Mouse (Mus musculus): ENCODE measurements at regions not wholly inside any gene's neighbourhood (a gene's known extent, or its start where the extent isn't known, plus 50 kb on each side); places are given as distances from the start of the nearest gene placed in this dataset.

DNA sequence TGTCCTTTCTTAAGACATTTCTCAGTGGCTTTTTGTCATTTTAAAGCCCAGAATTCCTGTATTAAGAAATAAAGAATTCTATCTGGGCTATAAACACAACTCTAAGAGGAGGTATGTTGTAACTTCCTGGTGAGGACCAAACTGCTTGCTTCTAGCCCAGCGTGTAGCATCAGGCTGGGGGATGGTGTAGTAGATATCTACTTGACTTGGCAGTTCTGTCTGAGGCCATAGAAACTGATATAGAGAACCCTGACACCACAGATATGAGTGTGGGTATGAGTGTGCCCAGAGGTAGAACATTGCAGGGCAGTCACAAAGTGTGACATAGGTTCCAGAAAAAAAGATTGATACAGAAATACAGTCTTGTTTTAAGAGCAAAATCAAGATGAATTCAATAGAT is 83.9 kb upstream of the Pum3 start:
- H3K9me3 ChIP-seq (replicated peaks; ENCODE audit: low read length): no peaks in the 10 kb centered on the region
- no peak for TF ChIP-seq GABPA (IDR thresholded peaks at IDR 0.05; ENCODE audit: insufficient replicate concordance, low read depth, low read length)
- TF ChIP-seq MEF2A (IDR thresholded peaks at IDR 0.05; ENCODE audit: borderline replicate concordance, low read depth, low read length): no peak
- TF ChIP-seq TCF12 (IDR thresholded peaks at IDR 0.05; ENCODE audit: low read depth, low read length): no peak
- TF ChIP-seq EP300 (IDR thresholded peaks at IDR 0.05; ENCODE audit: low read length): no peak
- no peak for TF ChIP-seq UBTF (IDR thresholded peaks at IDR 0.05; ENCODE audit: low read depth, low read length)
- no peak overlapping the region for H3K27ac ChIP-seq (ENCODE audit: insufficient read depth, low read depth)
- dilution Hi-C loops (cut with MboI; ENCODE audit: extremely low pct_ligation_motif_present, extremely low pct_unique_long_range_greater_than_20kb, low sequenced_read_pairs): no loop called here
- 0 out of 4 replicates have a peak, but pooled peaks cover 2 to 7% of the 10 kb centered on the region in 2 experiments for H3K4me1 ChIP-seq (ENCODE audit: control insufficient read depth in 1 of 2, insufficient read depth in 2 of 2)
- in situ Hi-C loops (cut with MboI; ENCODE audit: low pct_ligation_motif_present, low pct_unique_long_range_greater_than_20kb, low sequenced_read_pairs): no loop called here
- no peaks in the 10 kb centered on the region for H3K27me3 ChIP-seq (replicated peaks)
- no peaks in the 10 kb centered on the region for H3K79me2 ChIP-seq (replicated peaks; ENCODE audit: control insufficient read depth, extremely low read depth, insufficient read depth, poor library complexity, severe bottlenecking)
- H3K36me3 ChIP-seq (replicated peaks in 1 of 2; ENCODE audit: control insufficient read depth in 1 of 2, insufficient read depth in 1 of 2, low read length in 1 of 2): no peaks in the 10 kb centered on the region
- DNase-seq (ENCODE audit: extremely low read depth): no peak
- no peak overlapping the region for H3K9ac ChIP-seq (ENCODE audit: insufficient read depth, low read depth)
- H3K4me3 ChIP-seq (replicated peaks in 1 of 3; ENCODE audit: low read depth in 2 of 3, low read length in 2 of 3, poor library complexity in 1 of 3): no peak overlapping the region
- H3K4me2 ChIP-seq (ENCODE audit: insufficient read depth, low read depth, poor library complexity, severe bottlenecking): no peak overlapping the region

DNA sequence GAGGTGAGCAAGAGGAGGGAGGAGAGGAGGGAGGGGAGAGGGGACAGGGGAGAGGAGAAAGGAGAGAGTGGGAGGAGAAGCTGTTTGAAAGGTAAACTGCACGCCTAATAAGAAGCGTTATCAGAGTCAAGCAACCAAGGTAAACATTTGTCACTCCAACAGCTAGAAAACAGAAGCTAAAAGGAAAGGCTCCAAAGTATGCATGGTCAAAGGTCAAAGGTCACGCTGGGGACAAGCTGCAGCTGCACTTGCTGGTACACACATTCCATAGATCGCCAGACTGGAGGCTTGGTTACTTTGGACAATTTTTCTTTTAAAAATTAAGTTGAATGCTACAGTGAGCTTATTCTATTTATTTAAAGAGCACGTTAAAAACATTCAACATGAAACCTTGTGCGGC is 81.7 kb upstream of the Pum3 start:
- dilution Hi-C loops (cut with MboI; ENCODE audit: extremely low pct_ligation_motif_present, extremely low pct_unique_long_range_greater_than_20kb, low sequenced_read_pairs): no loop called here
- H3K27me3 ChIP-seq (replicated peaks): no peaks in the 10 kb centered on the region

DNA sequence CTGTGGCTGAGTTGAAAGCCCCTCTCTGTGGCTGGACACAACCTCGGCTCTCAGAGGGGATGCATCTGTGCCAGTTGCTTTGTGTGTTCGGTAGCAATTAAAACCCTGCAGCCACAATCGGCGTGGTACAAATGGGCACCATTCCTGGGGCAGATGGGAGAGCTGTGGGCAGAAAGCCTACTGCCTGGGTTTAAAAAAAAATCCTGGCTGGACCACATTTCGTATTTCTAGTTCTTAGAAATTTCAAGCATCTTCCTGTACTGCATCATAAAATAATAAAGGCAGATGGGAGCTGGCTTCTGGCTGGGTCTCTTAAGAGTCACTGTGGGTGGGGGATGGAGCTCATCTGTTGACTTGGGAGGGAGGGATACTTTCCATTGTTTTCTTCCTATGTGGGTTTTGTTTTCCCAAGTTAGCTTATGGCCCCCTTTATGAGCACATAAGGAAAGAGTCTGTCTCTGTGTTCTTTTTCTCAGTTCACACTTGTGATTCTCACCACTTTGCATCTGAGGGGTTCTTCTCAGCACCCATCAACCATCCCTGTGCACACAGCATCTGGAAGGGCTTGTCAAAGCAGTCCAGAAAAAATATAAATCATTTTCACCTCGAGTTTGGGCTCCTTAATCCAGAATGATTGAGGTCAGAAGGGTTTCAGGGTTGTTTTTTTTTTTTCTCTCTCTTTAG is 80.5 kb upstream of the Pum3 start:
- dilution Hi-C loops (cut with MboI; ENCODE audit: extremely low pct_ligation_motif_present, extremely low pct_unique_long_range_greater_than_20kb, low sequenced_read_pairs): no loop called here
- no peak overlapping the region for H3K4me3 ChIP-seq (replicated peaks in 1 of 3; ENCODE audit: low read depth in 2 of 3, low read length in 2 of 3, poor library complexity in 1 of 3)
- no peaks in the 10 kb centered on the region for H3K9me3 ChIP-seq (replicated peaks; ENCODE audit: low read length)
- no peak for TF ChIP-seq GABPA (IDR thresholded peaks at IDR 0.05; ENCODE audit: insufficient replicate concordance, low read depth, low read length)
- TF ChIP-seq TCF12 (IDR thresholded peaks at IDR 0.05; ENCODE audit: low read depth, low read length): no peak
- TF ChIP-seq CTCF (conservative IDR thresholded peaks at IDR 0.05 in 1 of 2, IDR thresholded peaks at IDR 0.05 in 1 of 2; ENCODE audit: low read depth in 2 of 2, low read length in 2 of 2): no peak
- TF ChIP-seq MAZ (IDR thresholded peaks at IDR 0.05; ENCODE audit: low read depth, low read length): no peak
- no peak for TF ChIP-seq MXI1 (IDR thresholded peaks at IDR 0.05; ENCODE audit: low read depth, low read length)
- TF ChIP-seq RAD21 (IDR thresholded peaks at IDR 0.05; ENCODE audit: low read depth, low read length): no peak
- no peak for TF ChIP-seq SIN3A (IDR thresholded peaks at IDR 0.05; ENCODE audit: low read length)
- no peak for TF ChIP-seq ZMIZ1 (IDR thresholded peaks at IDR 0.05; ENCODE audit: low read depth, low read length)
- no peak for TF ChIP-seq IRF4 (IDR thresholded peaks at IDR 0.05; ENCODE audit: low read depth, low read length)
- TF ChIP-seq UBTF (IDR thresholded peaks at IDR 0.05; ENCODE audit: low read depth, low read length): no peak
- TF ChIP-seq RCOR1 (conservative IDR thresholded peaks at IDR 0.05; ENCODE audit: low read depth, low read length): no peak
- no peak for TF ChIP-seq TBP (conservative IDR thresholded peaks at IDR 0.05; ENCODE audit: low read depth, low read length)
- no peak for TF ChIP-seq ZNF384 (IDR thresholded peaks at IDR 0.05; ENCODE audit: low read depth, low read length)
- no peak for TF ChIP-seq ETS1 (conservative IDR thresholded peaks at IDR 0.05; ENCODE audit: low read depth, low read length)
- no peak for TF ChIP-seq JUN (IDR thresholded peaks at IDR 0.05; ENCODE audit: insufficient read depth, low read depth, low read length)
- H3K9ac ChIP-seq (ENCODE audit: insufficient read depth, low read depth): no peak overlapping the region
- in situ Hi-C loops (cut with MboI; ENCODE audit: low pct_ligation_motif_present, low pct_unique_long_range_greater_than_20kb, low sequenced_read_pairs): no loop called here
- H3K79me2 ChIP-seq (replicated peaks; ENCODE audit: control insufficient read depth, extremely low read depth, insufficient read depth, poor library complexity, severe bottlenecking): no peaks in the 10 kb centered on the region
- H3K27me3 ChIP-seq (replicated peaks): no peaks in the 10 kb centered on the region
- no peak overlapping the region for H3K4me2 ChIP-seq (ENCODE audit: insufficient read depth, low read depth, poor library complexity, severe bottlenecking)
- no peaks in the 10 kb centered on the region for H3K36me3 ChIP-seq (replicated peaks in 1 of 2; ENCODE audit: control insufficient read depth in 1 of 2, insufficient read depth in 1 of 2, low read length in 1 of 2)
- H3K27ac ChIP-seq (ENCODE audit: insufficient read depth, low read depth): no peak overlapping the region
- 0 out of 4 replicates have a peak, but pooled peaks cover 2 to 7% of the 10 kb centered on the region in 2 experiments for H3K4me1 ChIP-seq (ENCODE audit: control insufficient read depth in 1 of 2, insufficient read depth in 2 of 2)
- DNase-seq (ENCODE audit: extremely low read depth): no peak

More for the DNA sequence above, 81.7 kb upstream of the Pum3 start:
- Histone ChIP-seq H3K36me3 (replicated peaks in 1 of 2; ENCODE audit: control insufficient read depth in 1 of 2, insufficient read depth in 1 of 2, low read length in 1 of 2) (no peaks in the 10 kb centered on the region), H3K27ac (ENCODE audit: insufficient read depth, low read depth) (no peak overlapping the region), H3K4me3 (replicated peaks in 1 of 3; ENCODE audit: low read depth in 2 of 3, low read length in 2 of 3, poor library complexity in 1 of 3) (no peak overlapping the region), H3K9ac (ENCODE audit: insufficient read depth, low read depth) (no peak overlapping the region), H3K79me2 (replicated peaks; ENCODE audit: control insufficient read depth, extremely low read depth, insufficient read depth, poor library complexity, severe bottlenecking) (no peaks in the 10 kb centered on the region), H3K4me2 (ENCODE audit: insufficient read depth, low read depth, poor library complexity, severe bottlenecking) (no peak overlapping the region), H3K9me3 (replicated peaks; ENCODE audit: low read length) (no peaks in the 10 kb centered on the region), H3K4me1 (ENCODE audit: control insufficient read depth in 1 of 2, insufficient read depth in 2 of 2) (0 out of 4 replicates have a peak, but pooled peaks cover 2 to 7% of the 10 kb centered on the region in 2 experiments)
- no peak for DNase-seq (ENCODE audit: extremely low read depth)
- in situ Hi-C loops (cut with MboI; ENCODE audit: low pct_ligation_motif_present, low pct_unique_long_range_greater_than_20kb, low sequenced_read_pairs): no loop called here
- no peak for TF ChIP-seq MAZ (IDR thresholded peaks at IDR 0.05; ENCODE audit: low read depth, low read length)
- no peak for TF ChIP-seq MEF2A (IDR thresholded peaks at IDR 0.05; ENCODE audit: borderline replicate concordance, low read depth, low read length)
- TF ChIP-seq SIN3A (IDR thresholded peaks at IDR 0.05; ENCODE audit: low read length): no peak
- TF ChIP-seq MYC (IDR thresholded peaks at IDR 0.05; ENCODE audit: low read depth, low read length): no peak
- no peak for TF ChIP-seq JUN (IDR thresholded peaks at IDR 0.05; ENCODE audit: insufficient read depth, low read depth, low read length)

Measured in CH12.LX (cell line).